Mouse (Mus musculus) Muller cell, postnatal 12 days (primary cell): ENCODE data around the gene Gm10382.
A peak's percentile ranks its signal among the peaks of the same experiment; 100 is the strongest.
"Not testable (repeated sequence)": the region's sequence is repeated elsewhere in the genome, so short reads cannot be mapped to it uniquely, and the experiment has no call there.

Source experiments
- DNase-seq: peaks from one replicate; pipeline ENCODE4 v3.0.0-alpha.2; 2015; ENCODE audit errors: inconsistent ontology term

Gene Gm10382

DNA sequence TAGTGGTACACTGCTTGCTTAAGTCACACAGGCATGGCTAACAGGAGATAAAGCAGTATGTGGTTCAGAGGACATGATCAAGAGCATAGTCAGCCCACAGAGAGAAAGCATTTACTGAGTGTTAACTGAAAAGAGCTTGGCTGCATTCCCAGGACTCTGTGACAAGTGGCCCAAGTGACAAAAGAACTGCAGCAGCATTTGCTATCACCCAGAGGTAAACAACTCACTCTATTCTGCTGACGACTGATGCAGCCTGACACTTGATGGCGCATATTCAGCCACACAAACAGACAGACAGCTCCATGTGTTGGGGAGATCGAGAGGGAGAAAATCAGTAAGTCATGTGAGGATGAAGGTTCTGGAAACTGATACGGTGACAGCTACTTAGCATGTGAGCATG is 24.6 kb downstream of the Gm10382 start:
- no peak for DNase-seq

DNA sequence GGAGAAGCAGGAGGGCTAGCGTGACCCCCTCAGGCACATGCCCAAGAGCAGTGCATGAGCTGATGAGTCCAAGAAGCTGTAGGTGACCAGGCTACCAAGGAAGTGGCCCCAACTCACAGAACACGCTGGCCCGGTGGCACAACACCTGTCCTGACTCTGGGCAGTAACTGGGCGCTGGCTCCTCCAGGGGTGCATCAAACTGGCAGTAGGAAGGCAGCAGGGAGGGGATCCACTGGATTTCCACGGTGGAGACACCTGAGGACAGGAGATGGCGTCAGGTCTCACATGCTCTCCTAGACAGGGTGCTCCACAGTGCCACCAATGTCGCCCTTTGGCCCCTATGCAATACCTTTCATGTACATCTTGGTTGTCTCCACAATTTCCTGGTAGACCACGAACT is 27.1 kb downstream of the Gm10382 start:
- DNase-seq, result no peak

DNA sequence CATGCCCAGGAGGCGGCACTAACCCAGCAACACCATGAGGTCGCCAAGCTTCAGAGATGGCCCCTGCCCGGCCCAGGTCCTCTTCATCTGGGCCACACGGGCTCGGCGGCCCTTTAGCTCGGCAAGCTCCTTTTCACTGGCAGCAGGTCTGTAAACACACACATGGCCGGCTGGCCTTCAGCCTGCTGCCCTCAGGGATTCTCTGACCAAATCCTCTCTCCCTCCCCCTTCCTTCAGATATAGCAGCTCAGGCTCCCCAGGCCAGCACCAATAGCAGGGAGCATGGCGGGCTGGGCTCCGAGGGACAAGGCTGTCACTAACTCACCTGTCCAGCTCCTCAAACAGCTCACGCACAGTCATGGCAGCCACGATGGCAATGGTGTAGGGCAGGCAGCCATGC is 29.5 kb downstream of the Gm10382 start:
- DNase-seq, result no peak

DNA sequence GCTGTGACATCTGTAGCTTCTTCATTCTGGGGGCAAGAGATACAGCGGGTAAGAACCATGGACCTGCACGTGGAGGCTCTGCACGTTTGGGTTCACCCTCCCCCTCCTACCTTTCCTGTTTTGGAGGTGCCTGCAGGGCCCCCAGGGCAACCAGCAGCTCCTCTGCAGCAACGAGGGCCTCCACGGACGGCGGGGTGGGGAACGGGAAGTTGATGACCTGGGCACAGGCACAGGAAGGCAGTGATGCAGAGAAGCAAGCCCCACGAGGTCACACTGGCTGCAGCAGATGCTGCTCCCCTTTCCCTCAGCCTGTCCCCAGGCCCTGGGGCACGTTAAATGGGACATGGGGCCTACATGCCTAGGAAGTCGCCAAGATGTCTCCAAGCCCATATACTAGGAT is 30.0 kb downstream of the Gm10382 start:
- no peak for DNase-seq

DNA sequence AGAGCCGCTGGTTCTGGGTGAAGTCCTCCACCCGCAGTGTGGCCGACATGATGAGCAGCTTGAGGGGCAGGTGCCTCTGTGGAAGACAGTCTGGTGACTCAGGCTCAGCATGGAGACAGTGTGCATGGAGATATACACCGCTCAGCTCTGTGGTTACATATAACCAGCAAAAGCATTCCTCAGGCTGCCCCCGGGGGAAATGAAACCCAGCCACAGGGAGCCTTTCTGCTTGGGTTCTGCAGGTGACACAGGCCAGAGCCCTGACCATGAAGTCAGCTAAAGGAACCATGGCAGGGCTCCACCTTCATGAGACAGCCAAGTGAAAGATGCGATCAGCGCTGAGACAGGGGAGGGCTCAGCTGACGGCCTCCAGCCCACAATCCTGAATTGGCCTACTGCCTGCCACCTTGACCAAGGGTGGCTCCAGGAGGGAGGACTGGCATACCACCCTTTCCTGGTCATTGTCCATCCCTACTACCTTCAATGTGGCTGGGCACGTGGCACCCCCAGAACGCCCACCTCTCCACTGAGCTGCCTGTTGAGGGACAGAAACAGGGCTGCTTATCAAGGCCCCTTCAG is 36.7 kb downstream of the Gm10382 start:
- no peak for DNase-seq

DNA sequence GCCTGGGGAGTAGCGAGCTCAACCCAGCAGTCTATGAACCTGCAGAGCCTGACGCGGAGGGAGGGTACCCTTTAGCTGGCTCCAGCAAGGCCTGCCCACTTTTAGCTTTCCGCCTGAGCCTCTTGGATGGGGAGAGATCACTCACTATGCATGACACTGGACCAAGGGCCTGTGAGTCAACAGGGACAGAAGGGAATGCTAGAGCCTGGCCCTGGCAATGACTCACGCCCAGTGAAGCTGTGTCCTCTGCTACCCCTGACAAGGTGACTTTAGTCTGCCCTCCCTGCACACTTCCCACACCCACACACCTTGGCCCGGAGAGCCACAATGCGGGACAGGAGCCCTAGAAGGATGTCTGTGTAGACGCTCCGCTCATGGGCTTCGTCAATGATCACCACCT is 37.2 kb downstream of the Gm10382 start:
- peak; percentile 30 for DNase-seq

DNA sequence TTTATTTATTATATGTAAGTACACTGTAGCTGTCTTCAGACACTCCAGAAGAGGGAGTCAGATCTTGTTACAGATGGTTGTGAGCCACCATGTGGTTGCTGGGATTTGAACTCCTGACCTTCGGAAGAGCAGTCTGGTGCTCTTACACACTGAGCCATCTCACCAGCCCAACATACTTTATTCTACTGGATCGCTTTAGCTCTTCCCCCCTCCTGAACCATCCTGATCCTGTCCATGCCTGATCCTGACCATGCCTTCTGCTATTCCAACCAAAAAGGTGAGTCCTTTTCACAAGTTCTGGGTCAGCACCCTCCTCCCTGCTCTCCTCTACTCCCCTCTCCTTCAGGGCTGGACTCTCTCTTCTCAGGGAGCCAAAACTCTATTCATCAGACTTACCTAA is 43.2 kb downstream of the Gm10382 start:
- not testable (repeated sequence) for DNase-seq

DNA sequence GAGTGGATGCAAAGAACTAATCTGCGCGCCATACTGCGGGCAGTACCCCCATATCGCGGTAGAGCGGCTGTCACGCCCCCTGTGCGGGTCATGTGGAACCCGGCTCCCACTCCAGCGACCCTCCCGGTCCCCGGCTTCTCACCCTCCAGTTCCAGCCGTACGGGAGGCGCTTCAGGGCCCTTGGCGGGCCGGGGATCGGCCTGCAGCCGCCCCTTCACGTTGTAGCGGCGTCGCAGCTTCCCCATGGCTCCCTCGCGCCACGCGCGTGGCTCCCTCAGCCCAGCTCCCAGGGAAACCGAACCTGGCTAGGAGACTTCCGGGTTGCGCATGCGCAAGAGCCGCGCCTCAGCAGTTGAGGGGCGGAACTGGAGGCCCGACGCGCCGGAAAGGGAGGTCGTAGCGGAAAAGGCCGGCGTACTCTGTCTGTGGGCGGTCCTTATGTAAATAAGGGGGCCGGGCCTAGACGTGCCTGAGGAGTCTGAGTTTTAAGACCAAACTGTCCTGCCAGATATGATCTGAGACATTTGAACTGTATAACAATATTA is 44.7 kb downstream of the Gm10382 start, which contains the start of gene Dhx37:
TSS of gene Dhx37 (minus strand) at position 329 of the 545 bp plus-strand sequence.
- peak; percentile 96 for DNase-seq

DNA sequence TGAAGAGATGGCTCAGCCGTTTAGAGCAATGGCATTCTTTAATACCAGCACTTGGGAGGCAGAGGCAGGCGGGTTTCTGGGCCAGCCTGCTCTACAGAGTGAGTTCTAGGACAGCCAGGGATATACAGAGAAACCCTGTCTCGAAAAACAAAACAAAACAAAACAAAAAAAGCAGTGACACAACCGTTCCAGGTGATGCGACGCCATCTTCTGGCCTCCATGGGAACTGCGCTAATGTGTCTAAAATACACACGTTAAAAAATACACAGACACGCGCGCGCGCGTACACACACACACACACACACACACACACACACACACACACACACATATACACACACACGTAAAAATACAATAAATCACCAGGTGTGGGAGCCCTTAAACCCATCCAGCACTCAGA is 45.2 kb downstream of the Gm10382 start:
- DNase-seq, result not testable (repeated sequence)
